Mouse (Mus musculus): ENCODE results near the gene Mllt6. TPM values are rescaled to one million over a fixed set of nuclear protein-coding genes. Genes with fewer than 3 reads are reported as not detected.

Mllt6 gene
- polyA plus RNA-seq, 1 experiment: 15.5 TPM

- peaks cover 45% of the 10 kb centered on the region for H3K79me2 ChIP-seq (ENCODE audit: control insufficient read depth, insufficient read depth)
- no peaks in the 10 kb centered on the region for H3K27me3 ChIP-seq (ENCODE audit: control insufficient read depth, insufficient read depth, insufficient read length)
- peak overlapping the region; percentile 87 for H3K4me2 ChIP-seq (ENCODE audit: low read depth)
- H3ac ChIP-seq (ENCODE audit: control insufficient read depth, insufficient read length): no peak overlapping the region
- peak overlapping the region; percentile 89 for H3K4me3 ChIP-seq
- H3K36me3 ChIP-seq (ENCODE audit: control insufficient read depth, insufficient read depth): no peaks in the 10 kb centered on the region
- TF ChIP-seq REST (IDR thresholded peaks at IDR 0.05; ENCODE audit: insufficient read depth, insufficient read length) (no peak), TCF3 (IDR thresholded peaks at IDR 0.05; ENCODE audit: insufficient read length, low read depth) (no peak), POLR2A (IDR thresholded peaks at IDR 0.05; ENCODE audit: insufficient read length, low read depth) (no peak)
Observed at GRCm38 (mm10) chr11:97697199-97697890, 34.1 kb downstream of the Mllt6 start.

- Histone ChIP-seq H3K4me3 (peak overlapping the region; percentile 89), H3K36me3 (ENCODE audit: control insufficient read depth, insufficient read depth) (no peaks in the 10 kb centered on the region), H3K27me3 (ENCODE audit: control insufficient read depth, insufficient read depth, insufficient read length) (no peaks in the 10 kb centered on the region), H3K4me2 (ENCODE audit: low read depth) (peak overlapping the region; percentile 87), H3ac (ENCODE audit: control insufficient read depth, insufficient read length) (no peak overlapping the region), H3K79me2 (ENCODE audit: control insufficient read depth, insufficient read depth) (peaks cover 45% of the 10 kb centered on the region)
- TF ChIP-seq MYOD1 (IDR thresholded peaks at IDR 0.05; ENCODE audit: control insufficient read depth in 1 of 3, insufficient read length in 2 of 3, low read depth in 2 of 3) (no peak), POLR2AphosphoS2 (IDR thresholded peaks at IDR 0.05; ENCODE audit: insufficient read length, low read depth) (no peak), POLR2A (IDR thresholded peaks at IDR 0.05; ENCODE audit: insufficient read length, low read depth) (no peak), USF1 (IDR thresholded peaks at IDR 0.05; ENCODE audit: low read depth) (no peak), TCF3 (IDR thresholded peaks at IDR 0.05; ENCODE audit: insufficient read length, low read depth) (no peak), E2F4 (IDR thresholded peaks at IDR 0.05; ENCODE audit: insufficient read depth) (no peak), REST (IDR thresholded peaks at IDR 0.05; ENCODE audit: insufficient read depth, insufficient read length) (no peak), MAX (IDR thresholded peaks at IDR 0.05; ENCODE audit: low read depth) (no peak), TCF12 (IDR thresholded peaks at IDR 0.05; ENCODE audit: insufficient read depth, poor library complexity, severe bottlenecking) (no peak), SRF (IDR thresholded peaks at IDR 0.05; ENCODE audit: control insufficient read depth, insufficient read length, low read depth) (no peak), MYOG (IDR thresholded peaks at IDR 0.05; ENCODE audit: control insufficient read depth in 1 of 3, insufficient read depth in 1 of 3, insufficient read length in 2 of 3, low read depth in 2 of 3) (no peak), CEBPB (IDR thresholded peaks at IDR 0.05; ENCODE audit: insufficient read depth, poor library complexity, severe bottlenecking) (no peak)
Observed at GRCm38 (mm10) chr11:97697891-97698529, 34.8 kb downstream of the Mllt6 start.

- Histone ChIP-seq H3K27me3 (ENCODE audit: control insufficient read depth, insufficient read depth, insufficient read length) (no peaks in the 10 kb centered on the region), H3K79me2 (ENCODE audit: control insufficient read depth, insufficient read depth) (peaks cover 48% of the 10 kb centered on the region), H3ac (ENCODE audit: control insufficient read depth, insufficient read length) (peak overlapping the region; percentile 26), H3K36me3 (ENCODE audit: control insufficient read depth, insufficient read depth) (no peaks in the 10 kb centered on the region), H3K4me3 (peak overlapping the region; percentile 89), H3K4me2 (ENCODE audit: low read depth) (peak overlapping the region; percentile 87)
- TF ChIP-seq CEBPB (IDR thresholded peaks at IDR 0.05; ENCODE audit: insufficient read depth, poor library complexity, severe bottlenecking) (no peak), E2F4 (IDR thresholded peaks at IDR 0.05; ENCODE audit: insufficient read depth) (no peak), MYOG (IDR thresholded peaks at IDR 0.05; ENCODE audit: control insufficient read depth in 1 of 3, insufficient read depth in 1 of 3, insufficient read length in 2 of 3, low read depth in 2 of 3) (no peak), USF1 (IDR thresholded peaks at IDR 0.05; ENCODE audit: low read depth) (no peak), REST (IDR thresholded peaks at IDR 0.05; ENCODE audit: insufficient read depth, insufficient read length) (no peak), TCF3 (IDR thresholded peaks at IDR 0.05; ENCODE audit: insufficient read length, low read depth) (no peak), POLR2A (IDR thresholded peaks at IDR 0.05; ENCODE audit: insufficient read length, low read depth) (no peak), POLR2AphosphoS2 (IDR thresholded peaks at IDR 0.05; ENCODE audit: insufficient read length, low read depth) (no peak), SRF (IDR thresholded peaks at IDR 0.05; ENCODE audit: control insufficient read depth, insufficient read length, low read depth) (no peak)
Observed at GRCm38 (mm10) chr11:97698741-97699611, 35.8 kb downstream of the Mllt6 start.

- Histone ChIP-seq H3K36me3 (ENCODE audit: control insufficient read depth, insufficient read depth) (no peaks in the 10 kb centered on the region), H3K4me3 (peak overlapping the region; percentile 89), H3K4me2 (ENCODE audit: low read depth) (peak overlapping the region; percentile 93), H3ac (ENCODE audit: control insufficient read depth, insufficient read length) (peak overlapping the region; percentile 26), H3K79me2 (ENCODE audit: control insufficient read depth, insufficient read depth) (peaks cover 54% of the 10 kb centered on the region), H3K27me3 (ENCODE audit: control insufficient read depth, insufficient read depth, insufficient read length) (no peaks in the 10 kb centered on the region)
- TF ChIP-seq SRF (IDR thresholded peaks at IDR 0.05; ENCODE audit: control insufficient read depth, insufficient read length, low read depth) (no peak), E2F4 (IDR thresholded peaks at IDR 0.05; ENCODE audit: insufficient read depth) (no peak), USF1 (IDR thresholded peaks at IDR 0.05; ENCODE audit: low read depth) (peak; percentile 97), TCF12 (IDR thresholded peaks at IDR 0.05; ENCODE audit: insufficient read depth, poor library complexity, severe bottlenecking) (no peak), CEBPB (IDR thresholded peaks at IDR 0.05; ENCODE audit: insufficient read depth, poor library complexity, severe bottlenecking) (no peak), POLR2AphosphoS2 (IDR thresholded peaks at IDR 0.05; ENCODE audit: insufficient read length, low read depth) (peak; percentile 79), TCF3 (IDR thresholded peaks at IDR 0.05; ENCODE audit: insufficient read length, low read depth) (no peak), POLR2A (IDR thresholded peaks at IDR 0.05; ENCODE audit: insufficient read length, low read depth) (peak; percentile 70), REST (IDR thresholded peaks at IDR 0.05; ENCODE audit: insufficient read depth, insufficient read length) (no peak), MYOG (IDR thresholded peaks at IDR 0.05; ENCODE audit: control insufficient read depth in 1 of 3, insufficient read depth in 1 of 3, insufficient read length in 2 of 3, low read depth in 2 of 3) (no peak), MYOD1 (IDR thresholded peaks at IDR 0.05; ENCODE audit: control insufficient read depth in 1 of 3, insufficient read length in 2 of 3, low read depth in 2 of 3) (peak in 1 of 3 experiments; percentile 27), MAX (IDR thresholded peaks at IDR 0.05; ENCODE audit: low read depth) (no peak)
Observed at GRCm38 (mm10) chr11:97699626-97700002, 36.4 kb downstream of the Mllt6 start.
